Mouse (Mus musculus): ENCODE results near the gene Iqsec1. TPM values are rescaled to one million over a fixed set of nuclear protein-coding genes. Genes with fewer than 3 reads are reported as not detected.

Iqsec1 gene
- total and polyA plus RNA-seq, 2 experiments from 2014 or later = 34.5 to 149 TPM

GRCm38 (mm10) chr6:91012458-91012857 lies 24.0 kb upstream of the Iqsec1 start:
- no peak overlapping the region for H3K4me2 ChIP-seq (ENCODE audit: low read depth, low read length, poor library complexity, severe bottlenecking)
- H3K36me3 ChIP-seq (ENCODE audit: insufficient read depth, low read length) = peaks cover 38% of the 10 kb centered on the region
- H3K27ac ChIP-seq (ENCODE audit: low read depth, low read length) = no peak overlapping the region
- no peak overlapping the region for H3K4me3 ChIP-seq (ENCODE audit: low read depth, low read length)
- no peak overlapping the region for H3K9ac ChIP-seq (replicated peaks; ENCODE audit: low read length, poor library complexity, severe bottlenecking)
- H3K27me3 ChIP-seq (ENCODE audit: insufficient read depth, low read length) = no peaks in the 10 kb centered on the region
- no peaks in the 10 kb centered on the region for H3K9me3 ChIP-seq (ENCODE audit: low read length)
- ATAC-seq (ENCODE audit: low FRiP score) (no peak), DNase-seq (ENCODE audit: low spot score) (no peak)
- 86% methylated on average over 3 of the region's 3 CpGs for WGBS
- no peaks in the 10 kb centered on the region for H3K4me1 ChIP-seq (ENCODE audit: insufficient read depth, low read length)
- no peak for TF ChIP-seq CTCF (IDR thresholded peaks at IDR 0.05)

DNA sequence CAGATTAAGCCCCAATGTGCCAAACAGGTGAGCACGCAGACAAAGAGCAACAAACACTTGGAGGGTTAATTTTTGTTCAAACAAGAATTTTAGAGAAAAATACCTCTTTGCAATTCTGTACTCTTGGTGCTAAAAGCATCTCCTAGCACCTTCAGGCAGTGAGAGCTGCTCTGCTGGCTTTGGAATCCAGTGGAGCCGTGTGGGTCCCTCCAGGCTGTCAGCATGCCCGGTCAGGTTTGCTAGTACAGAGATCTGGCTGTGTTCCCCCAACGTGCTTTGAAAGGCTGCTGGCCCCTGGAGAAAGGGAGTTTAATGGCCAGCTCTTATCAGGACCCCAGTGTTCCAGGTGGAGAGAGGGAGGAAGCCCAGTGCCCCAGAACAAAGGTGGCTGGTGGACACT lies 23.1 kb upstream of the Iqsec1 start:
- ATAC-seq (ENCODE audit: low FRiP score) (no peak), DNase-seq (ENCODE audit: low spot score) (no peak)
- Histone ChIP-seq H3K4me2 (ENCODE audit: low read depth, low read length, poor library complexity, severe bottlenecking) (no peak overlapping the region), H3K4me3 (ENCODE audit: low read depth, low read length) (no peak overlapping the region), H3K4me1 (ENCODE audit: insufficient read depth, low read length) (no peaks in the 10 kb centered on the region), H3K9ac (replicated peaks; ENCODE audit: low read length, poor library complexity, severe bottlenecking) (no peak overlapping the region), H3K9me3 (ENCODE audit: low read length) (no peaks in the 10 kb centered on the region), H3K27me3 (ENCODE audit: insufficient read depth, low read length) (no peaks in the 10 kb centered on the region), H3K27ac (ENCODE audit: low read depth, low read length) (no peak overlapping the region), H3K36me3 (ENCODE audit: insufficient read depth, low read length) (peaks cover 33% of the 10 kb centered on the region)
- WGBS = 64% methylated on average over 4 of the region's 4 CpGs
- TF ChIP-seq CTCF (IDR thresholded peaks at IDR 0.05) = no peak

GRCm38 (mm10) chr6:91008284-91008830 lies 19.9 kb upstream of the Iqsec1 start:
- WGBS = 91% methylated on average over 3 of the region's 3 CpGs
- no peaks in the 10 kb centered on the region for H3K9me3 ChIP-seq (ENCODE audit: low read length)
- H3K4me2 ChIP-seq (ENCODE audit: low read depth, low read length, poor library complexity, severe bottlenecking) = no peak overlapping the region
- no peak overlapping the region for H3K4me3 ChIP-seq (ENCODE audit: low read depth, low read length)
- no peaks in the 10 kb centered on the region for H3K4me1 ChIP-seq (ENCODE audit: insufficient read depth, low read length)
- no peak for ATAC-seq (ENCODE audit: low FRiP score)
- no peak for DNase-seq (ENCODE audit: low spot score)
- H3K27ac ChIP-seq (ENCODE audit: low read depth, low read length) = no peak overlapping the region
- H3K9ac ChIP-seq (replicated peaks; ENCODE audit: low read length, poor library complexity, severe bottlenecking) = no peak overlapping the region
- H3K36me3 ChIP-seq (ENCODE audit: insufficient read depth, low read length) = peaks cover 13% of the 10 kb centered on the region
- TF ChIP-seq CTCF (IDR thresholded peaks at IDR 0.05) = no peak
- no peaks in the 10 kb centered on the region for H3K27me3 ChIP-seq (ENCODE audit: insufficient read depth, low read length)

GRCm38 (mm10) chr6:91007207-91007606 lies 18.7 kb upstream of the Iqsec1 start:
- no peaks in the 10 kb centered on the region for H3K27me3 ChIP-seq (ENCODE audit: insufficient read depth, low read length)

DNA sequence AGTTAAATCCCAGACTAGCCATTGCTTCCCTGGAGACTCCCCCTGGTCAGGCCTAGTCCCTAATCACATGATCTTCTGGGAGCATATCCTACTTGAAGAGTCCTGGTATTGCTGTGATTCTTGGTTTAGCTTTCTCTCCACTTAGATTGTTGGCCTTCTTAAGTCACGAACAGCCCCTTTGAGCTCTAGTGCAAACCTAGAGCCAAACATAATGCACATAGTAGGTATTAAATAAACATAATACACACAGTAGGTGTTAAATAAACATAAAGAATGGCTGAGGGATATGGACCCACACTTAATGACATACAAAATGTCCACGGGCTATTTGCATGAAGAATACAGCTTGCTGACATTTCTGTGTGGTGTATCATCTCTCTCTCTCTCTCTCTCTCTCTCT lies 15.7 kb upstream of the Iqsec1 start:
- Histone ChIP-seq H3K4me2 (ENCODE audit: low read depth, low read length, poor library complexity, severe bottlenecking) (no peak overlapping the region), H3K4me1 (ENCODE audit: insufficient read depth, low read length) (no peaks in the 10 kb centered on the region), H3K9me3 (ENCODE audit: low read length) (no peaks in the 10 kb centered on the region), H3K9ac (replicated peaks; ENCODE audit: low read length, poor library complexity, severe bottlenecking) (no peak overlapping the region), H3K27me3 (ENCODE audit: insufficient read depth, low read length) (no peaks in the 10 kb centered on the region), H3K4me3 (ENCODE audit: low read depth, low read length) (no peak overlapping the region), H3K27ac (ENCODE audit: low read depth, low read length) (no peak overlapping the region), H3K36me3 (ENCODE audit: insufficient read depth, low read length) (no peaks in the 10 kb centered on the region)
- DNase-seq (ENCODE audit: low spot score) (no peak), ATAC-seq (ENCODE audit: low FRiP score) (no peak)
- no peak for TF ChIP-seq CTCF (IDR thresholded peaks at IDR 0.05)
- WGBS = 86% methylated on average over 2 of the region's 2 CpGs

More at GRCm38 (mm10) chr6:91007207-91007606, 18.7 kb upstream of the Iqsec1 start:
- Histone ChIP-seq H3K4me2 (ENCODE audit: low read depth, low read length, poor library complexity, severe bottlenecking) (no peak overlapping the region), H3K27ac (ENCODE audit: low read depth, low read length) (no peak overlapping the region), H3K9me3 (ENCODE audit: low read length) (no peaks in the 10 kb centered on the region), H3K9ac (replicated peaks; ENCODE audit: low read length, poor library complexity, severe bottlenecking) (no peak overlapping the region), H3K36me3 (ENCODE audit: insufficient read depth, low read length) (0 out of 2 replicates have a peak, but pooled peaks cover 2% of the 10 kb centered on the region), H3K4me1 (ENCODE audit: insufficient read depth, low read length) (no peaks in the 10 kb centered on the region), H3K4me3 (ENCODE audit: low read depth, low read length) (no peak overlapping the region)
- ATAC-seq (ENCODE audit: low FRiP score) (no peak), DNase-seq (ENCODE audit: low spot score) (no peak)
- TF ChIP-seq CTCF (IDR thresholded peaks at IDR 0.05) = no peak
- WGBS = 69% methylated on average over 2 of the region's 2 CpGs

GRCm38 (mm10) chr6:91003310-91003995 lies 15.0 kb upstream of the Iqsec1 start:
- Histone ChIP-seq H3K9me3 (ENCODE audit: low read length) (no peaks in the 10 kb centered on the region), H3K4me3 (ENCODE audit: low read depth, low read length) (no peak overlapping the region), H3K27ac (ENCODE audit: low read depth, low read length) (no peak overlapping the region), H3K36me3 (ENCODE audit: insufficient read depth, low read length) (no peaks in the 10 kb centered on the region), H3K4me2 (ENCODE audit: low read depth, low read length, poor library complexity, severe bottlenecking) (no peak overlapping the region), H3K4me1 (ENCODE audit: insufficient read depth, low read length) (no peaks in the 10 kb centered on the region), H3K9ac (replicated peaks; ENCODE audit: low read length, poor library complexity, severe bottlenecking) (no peak overlapping the region), H3K27me3 (ENCODE audit: insufficient read depth, low read length) (no peaks in the 10 kb centered on the region)
- 44% methylated on average over 3 of the region's 3 CpGs for WGBS
- DNase-seq (ENCODE audit: low spot score) (no peak), ATAC-seq (ENCODE audit: low FRiP score) (no peak)
- TF ChIP-seq CTCF (IDR thresholded peaks at IDR 0.05) = no peak
